Mouse (Mus musculus) forebrain, embryonic 14.5 days (tissue): ENCODE measurements around the gene Il33. TPM values are rescaled to one million over a fixed set of nuclear protein-coding genes. Genes with fewer than 3 reads are reported as not detected.
"Not testable (repeated sequence)": the region's sequence is repeated elsewhere in the genome, so short reads cannot be mapped to it uniquely, and the experiment has no call there.

Source experiments
- ATAC-seq: fragments of 200-750 bp; cut with Nextera tagmentation; 2 replicates; pipeline ENCODE4 v1.8.0; 2017; ENCODE audit warnings: mild to moderate bottlenecking, moderate library complexity
- DNase-seq: peaks from one replicate; pipeline ENCODE4 v3.0.0-alpha.2; 2015; ENCODE audit warnings: low spot score
- H3K27ac ChIP-seq: fragments of 300-500 bp; sonication (generic); 2 replicates; pipeline ENCODE4 v1.5.1; 2014; ENCODE audit warnings: low read depth, mild to moderate bottlenecking, control low read depth, low read length, moderate library complexity
- H3K27me3 ChIP-seq: fragments of 300-500 bp; sonication (generic); replicated peaks from 2 replicates; pipeline ENCODE4 v1.6.1; 2014; ENCODE audit warnings: low read length, control low read depth, mixed read lengths; ENCODE audit not compliant: control insufficient read depth, insufficient read depth
- H3K36me3 ChIP-seq: fragments of 300-500 bp; sonication (generic); 2 replicates; pipeline ENCODE4 v1.6.1; 2014; ENCODE audit warnings: low read length, control low read depth; ENCODE audit not compliant: control insufficient read depth, insufficient read depth
- H3K4me1 ChIP-seq: fragments of 300-500 bp; sonication (generic); 2 replicates; pipeline ENCODE4 v1.6.1; 2014; ENCODE audit warnings: antibody characterized with exemption, low read length, control low read depth; ENCODE audit not compliant: control insufficient read depth, insufficient read depth
- H3K4me2 ChIP-seq: fragments of 300-500 bp; sonication (generic); 2 replicates; pipeline ENCODE4 v1.6.1; 2014; ENCODE audit warnings: mild to moderate bottlenecking, control low read depth, low read length
- H3K4me3 ChIP-seq: fragments of 300-500 bp; sonication (generic); 2 replicates; pipeline ENCODE4 v1.5.1; 2014; ENCODE audit warnings: low read depth, low read length, control low read depth
- H3K9ac ChIP-seq: fragments of 300-500 bp; sonication (generic); 2 replicates; pipeline ENCODE4 v1.6.1; 2014; ENCODE audit warnings: mild to moderate bottlenecking, low read length, control low read depth, moderate library complexity
- H3K9me3 ChIP-seq: fragments of 300-500 bp; sonication (generic); replicated peaks from 2 replicates; pipeline ENCODE4 v1.6.1; 2016; ENCODE audit warnings: low read length, control low read depth, mixed read lengths; ENCODE audit not compliant: control insufficient read depth
- WGBS: fragments of 180-500 bp; shearing (Covaris S2); extraction: QIAGEN DNeasy Blood & Tissue Kit; methylation state at CpG from one replicate; pipeline ENCODE4 v1.1.7; 2014; 5-methylcytosine and 5-hydroxymethylcytosine counted together
- polyA plus RNA-seq: library from polyadenylated mRNA; unstranded; fragments of >200 nt; fragmentation: Nextera tagmentation; extraction: Ambion mirVana; gene quantifications from 2 replicates; pipeline ENCODE4 v1.2.1, GENCODE M21; 2014

Gene Il33
- polyA plus RNA-seq, 1 experiment from 2014 or later = 0.55 TPM

GRCm38 (mm10) chr19:29917421-29917820 is 7.5 kb upstream of the Il33 start:
- Histone ChIP-seq H3K27ac (no peak overlapping the region), H3K27me3 (no peaks in the 10 kb centered on the region), H3K4me3 (no peak overlapping the region), H3K4me2 (no peak overlapping the region), H3K36me3 (no peaks in the 10 kb centered on the region), H3K9me3 (no peaks in the 10 kb centered on the region), H3K4me1 (no peaks in the 10 kb centered on the region), H3K9ac (no peak overlapping the region)
- WGBS = 82% methylated on average over 5 of the region's 5 CpGs
- ATAC-seq = no peak
- no peak for DNase-seq

GRCm38 (mm10) chr19:29926101-29926755 is 1.3 kb downstream of the Il33 start:
- no peaks in the 10 kb centered on the region for H3K27me3 ChIP-seq
- H3K4me1 ChIP-seq = no peaks in the 10 kb centered on the region; the same call in 1 of the 2 replicates
- no peaks in the 10 kb centered on the region for H3K9me3 ChIP-seq
- H3K36me3 ChIP-seq = no peaks in the 10 kb centered on the region
- H3K4me2 ChIP-seq = no peak overlapping the region
- no peak overlapping the region for H3K4me3 ChIP-seq
- DNase-seq (no peak), ATAC-seq (no peak)
- H3K27ac ChIP-seq = no peak overlapping the region
- H3K9ac ChIP-seq = no peak overlapping the region
- 74% methylated on average over 12 of the region's 12 CpGs for WGBS

GRCm38 (mm10) chr19:29930296-29930695 is 5.4 kb downstream of the Il33 start:
- no peak overlapping the region for H3K9ac ChIP-seq
- ATAC-seq (no peak), DNase-seq (no peak)
- H3K4me2 ChIP-seq = no peak overlapping the region
- 85% methylated on average over 5 of the region's 5 CpGs for WGBS
- H3K9me3 ChIP-seq = no peaks in the 10 kb centered on the region
- H3K36me3 ChIP-seq = no peaks in the 10 kb centered on the region
- H3K4me3 ChIP-seq = no peak overlapping the region
- H3K27ac ChIP-seq = no peak overlapping the region
- H3K27me3 ChIP-seq = no peaks in the 10 kb centered on the region
- H3K4me1 ChIP-seq = no peaks in the 10 kb centered on the region

- no peaks in the 10 kb centered on the region for H3K36me3 ChIP-seq
- no peak overlapping the region for H3K27ac ChIP-seq
- H3K27me3 ChIP-seq = no peaks in the 10 kb centered on the region
- H3K9me3 ChIP-seq = no peaks in the 10 kb centered on the region
- 67% methylated on average over 8 of the region's 8 CpGs for WGBS
- no peak overlapping the region for H3K4me3 ChIP-seq
- H3K9ac ChIP-seq = no peak overlapping the region
- ATAC-seq (no peak), DNase-seq (no peak)
- H3K4me2 ChIP-seq = no peak overlapping the region
- no peaks in the 10 kb centered on the region for H3K4me1 ChIP-seq
Measured at GRCm38 (mm10) chr19:29937445-29937844, 12.5 kb downstream of the Il33 start.

- no peak overlapping the region for H3K27ac ChIP-seq
- H3K27me3 ChIP-seq = no peaks in the 10 kb centered on the region
- no peak for DNase-seq
- H3K4me1 ChIP-seq = no peaks in the 10 kb centered on the region
- no peak for ATAC-seq
- WGBS = 66% methylated on average over 6 of the region's 6 CpGs
- H3K9me3 ChIP-seq = no peaks in the 10 kb centered on the region
- no peak overlapping the region for H3K4me2 ChIP-seq
- H3K4me3 ChIP-seq = no peak overlapping the region
- H3K36me3 ChIP-seq = no peaks in the 10 kb centered on the region
- H3K9ac ChIP-seq = no peak overlapping the region
Measured at GRCm38 (mm10) chr19:29940239-29940638, 15.3 kb downstream of the Il33 start.

GRCm38 (mm10) chr19:29941208-29941607 is 16.3 kb downstream of the Il33 start:
- no peak overlapping the region for H3K27ac ChIP-seq
- no peak for DNase-seq
- 80% methylated on average over 7 of the region's 7 CpGs for WGBS
- H3K9ac ChIP-seq = no peak overlapping the region
- no peaks in the 10 kb centered on the region for H3K4me1 ChIP-seq
- no peak overlapping the region for H3K4me3 ChIP-seq
- H3K9me3 ChIP-seq = no peaks in the 10 kb centered on the region
- H3K4me2 ChIP-seq = no peak overlapping the region
- H3K27me3 ChIP-seq = no peaks in the 10 kb centered on the region
- H3K36me3 ChIP-seq = no peaks in the 10 kb centered on the region
- ATAC-seq = no peak

GRCm38 (mm10) chr19:29942358-29942757 is 17.4 kb downstream of the Il33 start:
- no peak for ATAC-seq
- 84% methylated on average over 6 of the region's 6 CpGs for WGBS

GRCm38 (mm10) chr19:29944426-29944825 is 19.5 kb downstream of the Il33 start:
- Histone ChIP-seq H3K27me3 (no peaks in the 10 kb centered on the region), H3K9ac (no peak overlapping the region), H3K36me3 (no peaks in the 10 kb centered on the region), H3K4me2 (no peak overlapping the region), H3K4me3 (no peak overlapping the region), H3K27ac (no peak overlapping the region), H3K9me3 (no peaks in the 10 kb centered on the region), H3K4me1 (peaks cover 8% of the 10 kb centered on the region)
- no peak for DNase-seq
- WGBS = 90% methylated on average over 5 of the region's 5 CpGs
- no peak for ATAC-seq

More at GRCm38 (mm10) chr19:29942358-29942757, 17.4 kb downstream of the Il33 start:
- Histone ChIP-seq H3K27me3 (no peaks in the 10 kb centered on the region), H3K4me2 (no peak overlapping the region), H3K4me1 (no peaks in the 10 kb centered on the region; the same call in 1 of the 2 replicates), H3K27ac (no peak overlapping the region), H3K36me3 (no peaks in the 10 kb centered on the region), H3K4me3 (no peak overlapping the region), H3K9me3 (no peaks in the 10 kb centered on the region), H3K9ac (no peak overlapping the region)
- no peak for DNase-seq

GRCm38 (mm10) chr19:29944935-29945334 is 20.0 kb downstream of the Il33 start:
- not testable (repeated sequence) for H3K36me3 ChIP-seq, H3K4me1 ChIP-seq, H3K27ac ChIP-seq, DNase-seq, H3K4me3 ChIP-seq, ATAC-seq, H3K9me3 ChIP-seq, H3K4me2 ChIP-seq, H3K9ac ChIP-seq, H3K27me3 ChIP-seq
- WGBS = 85% methylated on average over 4 of the region's 4 CpGs
